Mouse (Mus musculus) thymus, postnatal 14 days (tissue): ENCODE results near the gene Apoh.

Experiments used
- DNase-seq: peaks from one replicate; pipeline ENCODE4 v3.0.0; 2021

Apoh gene

DNA sequence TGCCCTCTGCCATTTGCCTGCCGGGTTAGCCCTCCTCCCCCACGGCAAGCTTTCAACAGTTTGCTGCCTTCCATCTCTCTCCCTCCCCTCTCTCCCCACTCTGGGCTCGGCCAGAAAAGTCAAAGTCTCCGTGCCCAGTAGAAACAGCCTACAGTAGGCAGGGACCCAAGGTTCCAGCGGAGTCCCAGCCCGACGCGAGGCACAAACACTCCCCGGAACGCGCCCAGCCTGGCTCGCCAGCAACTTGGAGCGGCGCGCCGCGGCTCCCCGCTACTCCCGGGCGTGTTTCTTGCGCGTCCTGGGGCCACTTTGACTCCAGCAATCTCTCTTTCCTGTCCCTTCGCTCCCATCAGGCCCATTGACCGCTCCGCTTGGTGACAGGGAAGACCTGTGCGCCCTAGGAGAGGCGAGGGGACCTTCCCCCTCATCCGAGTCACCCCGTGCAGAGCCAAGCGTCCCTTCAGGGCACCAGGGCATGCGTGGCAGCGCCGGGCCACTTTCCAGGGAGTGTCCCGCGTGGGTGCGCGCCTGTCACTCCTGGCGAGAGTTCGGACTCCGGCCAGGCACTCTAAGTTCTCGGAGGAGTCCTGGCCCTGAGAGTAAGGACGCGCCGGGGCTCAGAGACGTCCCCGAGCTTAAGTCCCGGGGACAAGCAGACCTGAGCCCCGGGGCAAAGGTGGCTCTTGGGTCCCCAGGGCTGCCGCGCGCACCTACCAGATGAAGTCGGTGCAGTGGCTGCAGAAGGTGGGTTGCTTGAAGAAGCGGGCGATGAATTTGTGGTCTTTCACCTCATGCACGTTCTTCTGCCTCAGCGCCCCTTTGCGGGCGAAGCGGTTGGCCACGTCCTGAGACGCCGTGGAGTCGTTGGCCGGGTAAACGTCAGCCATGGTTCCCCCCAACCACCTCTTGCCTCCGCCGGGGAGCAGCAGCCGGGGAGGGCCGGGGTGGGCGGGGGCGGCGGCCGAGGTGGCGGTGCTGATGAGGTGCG is at the start of gene Apoh:
Gene Apoh (plus strand): TSS at position 574 of the 988 bp plus-strand sequence.
- DNase-seq, result peak; percentile 58

DNA sequence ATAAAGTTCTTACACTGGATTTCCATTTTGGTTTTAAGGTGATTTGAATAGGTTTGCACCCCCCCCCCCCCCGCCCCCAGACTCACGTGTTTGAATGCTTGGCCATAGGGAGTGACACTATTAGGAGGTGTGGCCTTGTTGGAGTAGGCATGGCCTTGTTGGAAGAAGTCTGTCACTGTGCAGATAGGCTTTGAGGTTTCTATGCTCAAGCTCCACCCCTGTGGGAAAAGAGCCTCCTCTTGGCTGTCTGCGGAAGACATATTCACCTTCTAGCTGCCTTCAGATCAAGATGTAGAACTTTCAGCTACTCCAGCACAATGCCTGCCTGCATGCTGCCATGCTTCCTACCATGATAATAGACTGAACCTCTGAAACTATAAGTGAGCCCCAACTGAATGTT is 49.3 kb upstream of the Apoh start:
- DNase-seq, result no peak

- DNase-seq, result no peak
Observed at GRCm38 (mm10) chr11:108294305-108294813, 48.8 kb upstream of the Apoh start.

- no peak for DNase-seq
Observed at GRCm38 (mm10) chr11:108295373-108295772, 47.8 kb upstream of the Apoh start.

- DNase-seq, result no peak
Observed at GRCm38 (mm10) chr11:108297956-108298355, 45.2 kb upstream of the Apoh start.

- DNase-seq, result no peak
Observed at GRCm38 (mm10) chr11:108299913-108300312, 43.2 kb upstream of the Apoh start.

DNA sequence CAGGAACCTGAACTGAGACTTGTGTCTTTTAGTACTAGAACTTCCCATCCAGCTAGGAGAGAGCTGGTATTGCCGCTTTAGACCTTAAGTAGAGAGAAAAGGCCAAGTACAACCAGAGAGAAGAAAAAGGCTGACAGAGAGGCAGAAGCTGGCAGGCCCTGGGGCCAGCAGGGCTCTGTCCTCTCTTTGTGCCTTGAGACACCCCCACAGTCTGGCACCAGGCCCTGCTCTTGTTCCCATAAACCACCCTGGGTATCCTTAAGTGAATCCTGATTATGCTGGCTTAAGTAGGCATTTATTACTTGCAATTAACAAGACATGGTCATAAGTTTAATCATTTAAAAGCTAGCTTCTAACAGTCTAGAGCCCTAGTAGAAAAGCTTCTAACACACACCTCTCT is 42.7 kb upstream of the Apoh start:
- DNase-seq, result no peak

DNA sequence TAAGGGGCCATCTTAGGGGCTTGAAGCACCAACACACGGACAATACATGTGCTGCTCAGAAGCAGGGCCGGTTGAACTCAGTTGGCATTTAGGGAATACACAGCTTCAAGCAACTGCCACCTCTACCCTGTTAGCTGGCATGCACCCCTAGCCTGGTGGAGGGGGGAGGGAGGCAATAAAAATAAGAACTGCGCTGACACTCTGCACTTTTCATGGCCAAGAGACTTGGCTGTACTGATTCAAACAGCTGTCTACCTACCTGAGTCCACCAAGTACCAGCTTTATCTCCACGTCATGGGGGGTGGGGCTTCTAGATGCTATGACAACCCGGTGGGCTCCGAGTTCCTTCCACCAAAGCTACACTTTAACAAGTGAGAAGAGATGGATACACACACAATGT is 42.1 kb upstream of the Apoh start:
- no peak for DNase-seq

- no peak for DNase-seq
Observed at GRCm38 (mm10) chr11:108301796-108302490, 41.2 kb upstream of the Apoh start.

- no peak for DNase-seq
Observed at GRCm38 (mm10) chr11:108303787-108304186, 39.4 kb upstream of the Apoh start.

DNA sequence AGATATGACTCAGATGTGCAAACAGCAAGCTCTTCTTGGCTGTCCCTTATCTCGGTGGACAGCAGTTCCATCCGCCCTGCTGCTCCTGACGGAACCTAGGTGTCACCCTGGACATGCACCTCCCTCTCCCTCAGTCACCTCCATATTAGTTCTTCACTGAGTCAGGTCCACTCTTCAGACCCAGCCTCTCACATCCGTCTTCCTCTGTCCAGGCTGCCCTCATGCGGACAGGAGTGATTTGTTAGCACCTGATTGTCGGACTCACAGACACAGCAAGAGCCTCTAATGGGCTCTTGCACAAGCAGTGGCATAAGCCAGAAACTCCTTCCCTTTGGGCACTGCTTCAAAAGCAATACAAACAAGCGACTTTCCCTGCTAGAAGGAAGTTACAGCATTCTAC is 35.9 kb upstream of the Apoh start:
- no peak for DNase-seq

GRCm38 (mm10) chr11:108308253-108308652 is 34.9 kb upstream of the Apoh start:
- no peak for DNase-seq

- no peak for DNase-seq
Observed at GRCm38 (mm10) chr11:108309791-108310190, 33.4 kb upstream of the Apoh start.

DNA sequence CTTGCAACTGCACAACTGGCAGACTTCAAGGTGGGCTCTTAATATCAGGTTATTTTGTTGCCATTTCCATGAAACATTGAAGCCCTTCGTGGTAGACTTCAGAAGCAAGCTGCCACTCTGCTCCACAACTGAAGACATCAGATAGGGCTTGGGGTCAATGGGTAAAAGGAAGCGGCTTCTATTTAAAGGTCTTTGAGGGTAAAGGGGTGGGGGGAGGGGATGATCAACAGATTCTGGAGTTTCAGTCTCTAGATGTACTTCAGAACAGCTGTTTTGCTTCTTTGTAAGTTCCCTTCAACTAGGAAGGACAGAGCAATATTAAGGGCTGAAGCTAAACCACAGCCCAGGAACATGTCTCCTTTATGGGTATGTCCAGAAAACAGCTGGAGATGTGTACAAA is 31.2 kb upstream of the Apoh start:
- DNase-seq, result no peak

DNA sequence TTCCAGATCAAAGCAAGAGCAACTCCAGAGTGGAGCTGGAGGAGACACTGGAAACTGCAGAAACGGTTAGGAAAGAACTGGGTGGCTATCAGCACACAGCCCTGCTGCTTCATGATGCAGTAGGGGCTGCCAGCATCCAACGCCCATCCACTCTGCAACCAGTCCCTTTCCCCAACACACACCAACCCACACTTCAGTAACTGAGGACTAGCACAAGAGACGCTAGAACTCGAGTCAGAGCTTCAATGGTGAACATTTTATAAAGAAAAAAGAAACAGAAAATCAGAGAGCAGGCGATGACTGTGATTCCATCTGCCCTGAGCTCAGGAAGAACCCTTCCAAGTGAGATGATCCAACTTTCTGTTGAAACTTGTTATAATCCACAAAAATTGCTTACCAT is 30.6 kb upstream of the Apoh start:
- no peak for DNase-seq

DNA sequence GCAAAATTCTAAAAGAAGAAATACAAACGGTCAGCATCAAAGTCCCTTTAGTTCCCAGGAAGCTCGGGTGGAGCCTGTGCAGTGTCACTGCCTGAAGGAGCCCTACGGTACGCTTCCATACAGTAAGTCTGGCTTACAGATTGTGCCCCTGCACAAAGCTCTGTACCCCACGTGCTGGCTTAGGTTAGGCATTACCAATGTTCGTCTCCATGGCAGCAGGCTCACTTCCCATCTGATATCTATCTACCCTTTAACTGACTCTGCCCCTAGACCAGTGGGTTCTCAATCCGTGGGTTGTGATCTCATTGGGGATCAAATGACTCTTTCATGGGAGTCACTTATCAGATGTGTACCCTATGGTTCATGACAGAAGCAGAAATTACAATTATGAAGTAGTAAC is 27.4 kb upstream of the Apoh start:
- DNase-seq, result no peak

- DNase-seq, result peak; percentile 21
Observed at GRCm38 (mm10) chr11:108317878-108318277, 25.3 kb upstream of the Apoh start.

- no peak for DNase-seq
Observed at GRCm38 (mm10) chr11:108319162-108319561, 24.0 kb upstream of the Apoh start.

- no peak for DNase-seq
Observed at GRCm38 (mm10) chr11:108320561-108320960, 22.6 kb upstream of the Apoh start.

DNA sequence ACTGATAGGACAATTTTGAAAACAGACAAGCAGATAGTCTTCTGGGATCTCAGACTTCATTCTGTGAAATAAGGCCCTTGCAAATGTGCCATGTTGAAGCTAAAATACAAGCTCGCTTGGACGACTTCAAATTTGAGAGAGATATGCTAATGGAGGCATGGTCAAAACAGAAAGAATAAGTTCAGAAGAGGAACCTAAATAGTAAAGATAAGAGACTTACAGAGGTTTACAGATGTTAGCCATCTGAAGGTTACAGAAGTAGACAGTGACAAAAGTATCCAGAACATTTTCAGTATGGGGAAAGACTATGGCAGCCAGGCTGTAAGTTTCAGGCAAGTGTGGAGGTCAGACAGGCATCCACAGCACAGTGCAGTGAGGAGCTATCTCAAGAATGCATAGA is 21.0 kb upstream of the Apoh start:
- no peak for DNase-seq

GRCm38 (mm10) chr11:108325943-108326342 is 17.2 kb upstream of the Apoh start:
- no peak for DNase-seq

DNA sequence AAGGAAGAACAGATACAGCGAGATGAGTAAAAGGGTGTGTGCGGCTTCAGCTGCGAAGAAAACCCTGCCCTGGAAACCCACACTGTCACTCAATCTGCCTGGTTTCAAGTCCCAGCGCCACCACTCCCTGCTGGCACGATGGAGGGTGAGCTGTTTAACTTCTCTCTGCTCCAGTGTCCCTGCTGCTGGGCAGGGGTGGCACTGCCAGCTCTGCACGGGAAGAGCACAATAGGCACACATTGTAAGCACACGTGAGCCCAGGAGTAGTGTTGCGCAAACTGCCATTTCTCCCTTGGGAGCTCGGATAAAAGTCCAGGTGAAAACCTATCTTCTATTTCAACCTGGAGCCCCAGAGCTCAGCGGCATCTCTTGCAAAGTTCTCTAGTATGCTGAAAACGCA is 12.3 kb upstream of the Apoh start:
- DNase-seq, result no peak

GRCm38 (mm10) chr11:108333006-108333405 is 10.1 kb upstream of the Apoh start:
- DNase-seq, result no peak
